Mouse (Mus musculus) gastrocnemius, adult 2 months (tissue): ENCODE measurements at regions not wholly inside any gene's neighbourhood (a gene's known extent, or its start where the extent isn't known, plus 50 kb on each side); places are given as distances from the start of the nearest gene placed in this dataset.

Experiments used
- DNase-seq: peaks from one replicate; pipeline ENCODE4 v3.0.0; 2022
- H3K27ac ChIP-seq: fragments of 200-600 bp; 2 replicates; pipeline ENCODE4 v1.8.1; 2022; ENCODE audit warnings: mild to moderate bottlenecking
- H3K4me3 ChIP-seq: fragments of 200-600 bp; 2 replicates; pipeline ENCODE4 v1.8.1; 2022; ENCODE audit warnings: mild to moderate bottlenecking, moderate library complexity
- CTCF ChIP-seq: fragments of 200-600 bp; IDR thresholded peaks from 2 replicates; pipeline ENCODE4 v1.8.1; 2022; ENCODE audit warnings: antibody characterized with exemption, mild to moderate bottlenecking, moderate library complexity
- intact Hi-C: fragments of 180-260 bp; cut with DNase I; formaldehyde crosslinking; loops from one replicate; pipeline ENCODE4 v1.15.1; 2025

- H3K27ac ChIP-seq: peak overlapping the region; percentile 58
- H3K4me3 ChIP-seq: no peak overlapping the region
- TF ChIP-seq CTCF: no peak
- no peak for DNase-seq
- intact Hi-C loops: no loop called here
Measured at GRCm38 (mm10) chr12:117450106-117450505, 66.2 kb upstream of the Rapgef5 start.

GRCm38 (mm10) chr12:117450871-117451270 is 65.4 kb upstream of the Rapgef5 start:
- no peak overlapping the region for H3K4me3 ChIP-seq
- DNase-seq: no peak
- intact Hi-C loops: no loop called here
- no peak for TF ChIP-seq CTCF
- peak overlapping the region; percentile 32 for H3K27ac ChIP-seq

GRCm38 (mm10) chr12:117451441-117451840 is 64.8 kb upstream of the Rapgef5 start:
- H3K27ac ChIP-seq: no peak overlapping the region
- TF ChIP-seq CTCF: peak; percentile 57
- no peak overlapping the region for H3K4me3 ChIP-seq
- intact Hi-C loops: no loop called here
- DNase-seq: no peak

GRCm38 (mm10) chr12:117455800-117456199 is 60.5 kb upstream of the Rapgef5 start:
- H3K4me3 ChIP-seq: no peak overlapping the region
- DNase-seq: no peak
- no peak overlapping the region for H3K27ac ChIP-seq
- intact Hi-C loops: no loop called here
- TF ChIP-seq CTCF: no peak

GRCm38 (mm10) chr12:117458132-117459070 is 57.9 kb upstream of the Rapgef5 start:
- DNase-seq: no peak
- no peak overlapping the region for H3K4me3 ChIP-seq
- intact Hi-C loops: no loop called here
- no peak for TF ChIP-seq CTCF
- H3K27ac ChIP-seq: no peak overlapping the region

GRCm38 (mm10) chr12:117459541-117459940 is 56.7 kb upstream of the Rapgef5 start:
- intact Hi-C loops: no loop called here
- no peak overlapping the region for H3K27ac ChIP-seq
- no peak overlapping the region for H3K4me3 ChIP-seq
- DNase-seq: no peak
- TF ChIP-seq CTCF: no peak

GRCm38 (mm10) chr12:117465206-117465605 is 51.1 kb upstream of the Rapgef5 start:
- DNase-seq: no peak
- Histone ChIP-seq H3K27ac (no peak overlapping the region), H3K4me3 (no peak overlapping the region)
- intact Hi-C loops: no loop called here
- no peak for TF ChIP-seq CTCF

GRCm38 (mm10) chr12:117465998-117466397 is 50.3 kb upstream of the Rapgef5 start:
- Histone ChIP-seq H3K4me3 (no peak overlapping the region), H3K27ac (no peak overlapping the region)
- TF ChIP-seq CTCF: no peak
- DNase-seq: no peak
- intact Hi-C loops: no loop called here
